Mouse (Mus musculus): Measurements from ENCODE around the gene Ufd1. TPM values are rescaled to one million over a fixed set of nuclear protein-coding genes. Genes with fewer than 3 reads are reported as not detected.

Gene Ufd1
- polyA plus RNA-seq (2015; fragmentation: Nextera tagmentation; extraction: Ambion mirVana) = 77.9 and 86.6 TPM in 2 replicates

DNA sequence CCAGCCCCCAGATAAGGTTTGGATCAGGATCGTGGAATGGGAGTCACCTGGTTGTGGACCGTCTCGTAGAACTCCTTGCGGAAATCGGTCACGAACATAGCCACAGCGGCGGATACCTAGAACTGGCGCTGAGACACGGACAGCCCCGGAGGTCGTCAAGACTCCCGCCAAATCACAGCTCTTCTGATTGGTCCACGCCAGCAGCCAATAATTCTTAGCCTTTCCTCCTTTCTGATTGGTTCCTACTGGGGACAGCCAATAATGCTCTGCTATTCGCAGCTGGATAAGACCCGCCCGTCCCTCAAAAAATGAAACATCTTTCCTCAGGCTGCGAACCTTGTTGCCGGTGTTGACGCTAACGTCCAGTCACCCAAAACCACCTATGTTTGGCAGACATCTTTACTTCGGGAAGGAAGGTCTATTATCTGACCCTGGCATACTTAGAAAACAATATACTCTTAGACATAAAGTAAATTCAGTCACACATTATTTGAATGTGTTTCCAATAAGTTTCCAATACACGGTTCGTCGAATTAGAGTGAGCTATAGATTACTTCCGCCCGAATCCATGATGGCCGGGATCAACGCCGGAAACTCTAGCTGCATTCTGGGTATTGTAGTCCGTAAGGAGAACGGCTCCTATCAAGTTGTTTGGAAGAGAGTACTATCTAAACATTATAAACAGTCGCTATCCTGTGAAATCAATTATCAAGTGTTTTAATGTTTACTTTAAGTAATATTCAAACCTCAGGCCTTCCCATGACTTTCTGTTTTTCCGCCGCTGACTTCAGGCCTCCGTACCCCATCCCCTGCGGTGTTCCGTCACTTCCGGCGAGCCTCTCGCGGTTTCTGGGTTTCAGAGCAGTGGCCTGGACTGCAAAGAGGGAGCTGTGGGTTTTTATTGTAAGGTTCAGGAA lies at the start of gene Ufd1, which contains the start of gene Cdc45:
Gene Ufd1 (plus strand): TSS at position 312 of the 917 bp plus-strand sequence.
Gene Cdc45 (minus strand): TSS at position 520 of the 917 bp plus-strand sequence.
- Histone ChIP-seq H3K4me3 (replicated peaks) (peak within 1 kb of the TSS; percentile 64), H3K36me3 (peaks cover 21% of the 10 kb centered on the region), H3K4me2 (peak within 1 kb of the TSS; percentile 88), H3K27ac (peak within 1 kb of the TSS; percentile 70), H3K4me1 (peaks cover 16% of the 10 kb centered on the region), H3K9ac (peak within 1 kb of the TSS; percentile 87), H3K9me3 (no peaks in the 10 kb centered on the region), H3K27me3 (replicated peaks) (no peaks in the 10 kb centered on the region)
- WGBS = under 1% methylated on average over 42 of the region's 42 CpGs
- ATAC-seq (ENCODE audit: insufficient read depth, low FRiP score, low read depth) = peak; percentile 96

DNA sequence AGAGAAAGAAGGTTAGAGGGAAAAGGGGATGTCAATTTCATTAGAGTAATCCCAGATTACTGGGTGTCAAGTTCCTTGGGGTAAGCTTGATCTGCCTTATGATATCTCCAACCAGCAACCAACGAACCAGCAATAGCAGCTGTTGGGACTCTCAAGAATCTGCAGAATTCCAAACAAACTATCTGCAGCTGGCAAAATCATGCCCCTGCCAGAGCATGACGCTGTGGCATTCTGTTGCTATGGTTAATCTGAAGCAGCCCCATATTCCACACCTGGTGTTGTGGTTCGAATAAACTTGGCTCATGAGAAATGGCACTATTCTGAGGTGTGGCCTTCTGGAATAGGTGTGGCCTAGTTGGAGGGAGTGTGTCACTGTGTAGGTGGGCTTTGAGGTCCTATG lies 48.6 kb upstream of the Ufd1 start:
- no peak for ATAC-seq (ENCODE audit: insufficient read depth, low FRiP score, low read depth)
- no peaks in the 10 kb centered on the region for H3K27me3 ChIP-seq (replicated peaks)
- H3K4me1 ChIP-seq = no peaks in the 10 kb centered on the region
- no peak overlapping the region for H3K4me3 ChIP-seq (replicated peaks)
- no peak overlapping the region for H3K9ac ChIP-seq
- no peaks in the 10 kb centered on the region for H3K9me3 ChIP-seq
- no peaks in the 10 kb centered on the region for H3K36me3 ChIP-seq
- H3K4me2 ChIP-seq = no peak overlapping the region
- no peak overlapping the region for H3K27ac ChIP-seq
- WGBS = 53% methylated on average over 3 of the region's 3 CpGs

DNA sequence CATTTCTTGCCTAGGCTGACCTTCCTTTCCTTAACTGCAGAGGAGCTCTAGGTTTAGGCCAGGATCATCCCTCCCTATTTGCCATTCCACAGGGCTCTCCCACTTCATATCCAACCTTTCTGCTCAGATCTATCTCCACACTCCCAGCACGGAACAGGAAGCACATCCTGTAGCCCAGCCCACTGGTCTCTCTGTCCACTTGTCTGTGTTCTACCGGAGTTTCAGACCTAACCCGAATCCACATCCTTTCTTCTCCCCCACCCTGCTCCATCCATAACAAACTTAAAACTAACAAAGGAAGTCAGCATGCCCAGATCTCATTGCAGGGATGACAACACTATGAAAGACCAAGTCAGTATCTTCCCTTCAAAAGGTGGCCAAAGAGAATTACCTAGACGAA lies 45.2 kb upstream of the Ufd1 start:
- Histone ChIP-seq H3K9ac (no peak overlapping the region), H3K27me3 (replicated peaks) (no peaks in the 10 kb centered on the region), H3K36me3 (no peaks in the 10 kb centered on the region), H3K4me1 (no peaks in the 10 kb centered on the region), H3K4me3 (replicated peaks) (no peak overlapping the region), H3K9me3 (no peaks in the 10 kb centered on the region), H3K4me2 (no peak overlapping the region), H3K27ac (no peak overlapping the region)
- 77% methylated on average over 4 of the region's 4 CpGs for WGBS
- no peak for ATAC-seq (ENCODE audit: insufficient read depth, low FRiP score, low read depth)

DNA sequence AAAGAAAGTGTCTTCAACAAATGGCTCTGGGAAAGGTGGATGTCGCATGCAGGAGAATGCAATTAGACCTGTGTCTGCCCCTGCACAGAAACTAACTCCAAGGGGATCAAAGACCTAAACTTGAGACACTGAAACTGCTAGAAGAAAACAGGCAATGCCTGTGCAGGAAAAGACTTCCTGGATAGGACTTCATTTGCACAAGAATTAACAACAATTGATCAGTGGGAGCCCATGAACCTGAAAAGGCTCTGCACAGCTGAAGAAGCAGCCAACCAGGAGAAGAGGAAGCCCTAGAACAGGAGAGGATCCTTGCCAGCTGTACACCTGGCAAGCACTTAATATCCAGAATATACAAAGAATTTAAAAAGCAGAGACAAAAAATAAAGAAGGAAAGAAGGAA lies 42.1 kb upstream of the Ufd1 start:
- no peaks in the 10 kb centered on the region for H3K36me3 ChIP-seq
- no peak for ATAC-seq (ENCODE audit: insufficient read depth, low FRiP score, low read depth)
- no peak overlapping the region for H3K4me2 ChIP-seq
- WGBS = 46% methylated on average over 1 of the region's 1 CpGs
- H3K27ac ChIP-seq = no peak overlapping the region
- H3K9ac ChIP-seq = no peak overlapping the region
- H3K9me3 ChIP-seq = no peaks in the 10 kb centered on the region
- H3K4me3 ChIP-seq (replicated peaks) = no peak overlapping the region
- no peaks in the 10 kb centered on the region for H3K27me3 ChIP-seq (replicated peaks)
- no peaks in the 10 kb centered on the region for H3K4me1 ChIP-seq

DNA sequence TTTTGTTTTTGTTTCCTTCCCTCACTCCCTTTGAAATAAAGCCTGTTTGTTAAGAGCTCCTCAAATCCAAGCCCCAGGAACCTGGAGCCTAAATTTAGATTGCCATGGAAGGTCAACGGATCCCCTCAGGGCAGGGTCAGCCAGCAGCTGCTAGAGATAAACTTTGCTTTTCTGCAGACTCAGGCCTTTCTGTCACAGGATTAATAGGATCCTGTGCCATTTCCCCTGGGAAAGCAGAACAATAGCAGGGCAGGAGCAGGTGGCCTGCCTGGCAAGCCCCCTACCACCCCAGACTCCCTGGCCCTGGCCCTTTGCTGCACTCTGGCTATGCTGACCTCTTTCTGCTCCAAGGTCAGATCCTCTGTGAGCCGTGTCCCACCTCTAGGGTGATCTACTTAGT lies 37.6 kb upstream of the Ufd1 start:
- Histone ChIP-seq H3K27me3 (replicated peaks) (peaks cover 35% of the 10 kb centered on the region), H3K4me3 (replicated peaks) (no peak overlapping the region)
- ATAC-seq (ENCODE audit: insufficient read depth, low FRiP score, low read depth) = no peak

DNA sequence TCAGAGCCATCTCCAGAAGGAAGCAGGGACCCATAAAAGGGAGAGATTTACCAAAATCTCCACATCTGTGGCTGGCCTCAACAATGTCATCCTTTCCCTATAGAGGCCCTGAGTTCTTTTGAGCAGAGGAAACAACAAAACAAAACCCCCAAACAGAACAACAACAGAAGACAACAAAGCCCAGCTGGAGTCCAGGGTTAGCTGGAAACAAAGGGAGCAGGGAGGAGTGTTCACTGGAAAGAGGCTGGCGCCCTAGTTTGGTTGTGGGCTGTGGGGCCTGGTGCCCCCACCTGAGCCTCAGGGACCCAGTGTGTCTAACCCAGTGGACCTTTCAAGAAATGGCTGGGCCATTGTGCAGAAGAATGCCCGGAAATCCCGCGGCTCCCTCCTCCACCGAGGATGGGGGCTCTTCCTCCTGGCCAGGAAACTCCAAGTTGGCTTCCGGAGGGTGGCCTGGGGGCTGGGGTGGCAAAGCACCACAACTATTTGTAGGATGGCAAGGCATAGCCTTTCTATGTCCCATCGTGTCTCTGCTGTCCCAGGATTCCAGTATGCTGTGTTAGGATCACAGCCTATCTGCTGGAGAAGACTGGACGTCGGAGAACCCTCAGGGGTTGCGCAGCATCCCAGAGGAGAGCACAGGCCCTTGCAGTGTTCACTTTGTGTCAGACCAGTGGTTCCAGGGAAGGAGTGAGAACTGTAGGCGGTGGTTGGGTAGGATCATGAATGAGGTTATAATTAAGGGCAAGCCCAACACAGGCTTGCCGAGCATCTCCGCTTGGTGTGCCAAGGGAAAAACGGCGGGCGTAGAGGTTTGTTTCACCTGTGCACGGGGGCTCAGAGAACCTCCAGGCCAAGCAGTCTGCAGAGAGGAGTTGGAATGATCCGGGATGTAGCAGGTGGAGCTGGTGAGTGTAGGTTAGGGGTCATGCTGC lies 35.7 kb upstream of the Ufd1 start:
- Histone ChIP-seq H3K4me1 (peaks cover 5% of the 10 kb centered on the region; the same call in 1 of the 2 replicates), H3K36me3 (no peaks in the 10 kb centered on the region), H3K9me3 (no peaks in the 10 kb centered on the region), H3K9ac (no peak overlapping the region), H3K4me2 (peak overlapping the region; percentile 21; the same call in 1 of the 2 replicates), H3K27me3 (replicated peaks) (peaks cover 38% of the 10 kb centered on the region), H3K27ac (peak overlapping the region; percentile 51; the same call in 1 of the 2 replicates), H3K4me3 (replicated peaks) (no peak overlapping the region)
- no peak for ATAC-seq (ENCODE audit: insufficient read depth, low FRiP score, low read depth)
- WGBS = 48% methylated on average over 18 of the region's 18 CpGs

More for the DNA sequence above, 37.6 kb upstream of the Ufd1 start:
- no peak overlapping the region for H3K4me2 ChIP-seq
- no peak overlapping the region for H3K9ac ChIP-seq
- peaks cover 5% of the 10 kb centered on the region; the same call in 1 of the 2 replicates for H3K4me1 ChIP-seq
- WGBS = 26% methylated on average over 2 of the region's 2 CpGs
- H3K9me3 ChIP-seq = no peaks in the 10 kb centered on the region
- H3K27ac ChIP-seq = no peak overlapping the region
- no peaks in the 10 kb centered on the region for H3K36me3 ChIP-seq

DNA sequence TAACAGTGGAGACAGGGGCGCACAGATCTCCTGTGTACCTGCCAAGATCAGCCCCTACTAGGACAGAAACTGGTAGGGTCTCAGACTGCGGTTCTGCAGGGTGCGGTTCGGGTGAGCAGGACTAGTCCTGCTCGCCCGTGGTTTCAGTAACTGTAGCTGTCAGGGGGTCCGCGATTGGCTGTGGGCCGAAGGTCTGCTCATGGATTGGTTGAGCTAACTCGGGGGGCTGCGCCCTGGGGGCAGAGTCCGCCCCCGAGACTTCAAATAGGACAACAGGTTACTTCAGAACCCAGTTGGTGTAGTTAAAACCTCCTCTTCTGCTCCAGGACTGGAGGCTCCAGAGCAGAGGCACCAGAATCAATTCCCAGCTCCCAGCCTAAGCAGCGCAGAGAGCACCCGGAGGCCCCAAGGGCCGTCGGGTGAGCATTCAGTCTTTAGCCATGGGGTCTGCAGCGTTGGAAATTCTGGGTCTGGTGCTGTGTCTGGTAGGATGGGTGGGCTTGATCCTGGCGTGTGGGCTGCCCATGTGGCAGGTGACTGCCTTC lies 35.0 kb upstream of the Ufd1 start, which contains the start of gene Cldn5:
Gene Cldn5 (plus strand): TSS at position 292 of the 545 bp plus-strand sequence.
- H3K27me3 ChIP-seq (replicated peaks) = peaks cover 38% of the 10 kb centered on the region
- H3K9ac ChIP-seq = peak within 1 kb of the TSS; percentile 29; the same call in 1 of the 2 replicates
- WGBS = 9% methylated on average over 19 of the region's 19 CpGs
- peak within 1 kb of the TSS; percentile 42 for H3K4me3 ChIP-seq (replicated peaks)
- H3K27ac ChIP-seq = peak within 1 kb of the TSS; percentile 51; the same call in 1 of the 2 replicates
- peaks cover 5% of the 10 kb centered on the region; the same call in 1 of the 2 replicates for H3K4me1 ChIP-seq
- no peaks in the 10 kb centered on the region for H3K9me3 ChIP-seq
- peak; percentile 26; the same call in 1 of the 2 replicates for ATAC-seq (ENCODE audit: insufficient read depth, low FRiP score, low read depth)
- H3K36me3 ChIP-seq = 0 out of 2 replicates have a peak, but pooled peaks cover 3% of the 10 kb centered on the region
- peak within 1 kb of the TSS; percentile 71 for H3K4me2 ChIP-seq

DNA sequence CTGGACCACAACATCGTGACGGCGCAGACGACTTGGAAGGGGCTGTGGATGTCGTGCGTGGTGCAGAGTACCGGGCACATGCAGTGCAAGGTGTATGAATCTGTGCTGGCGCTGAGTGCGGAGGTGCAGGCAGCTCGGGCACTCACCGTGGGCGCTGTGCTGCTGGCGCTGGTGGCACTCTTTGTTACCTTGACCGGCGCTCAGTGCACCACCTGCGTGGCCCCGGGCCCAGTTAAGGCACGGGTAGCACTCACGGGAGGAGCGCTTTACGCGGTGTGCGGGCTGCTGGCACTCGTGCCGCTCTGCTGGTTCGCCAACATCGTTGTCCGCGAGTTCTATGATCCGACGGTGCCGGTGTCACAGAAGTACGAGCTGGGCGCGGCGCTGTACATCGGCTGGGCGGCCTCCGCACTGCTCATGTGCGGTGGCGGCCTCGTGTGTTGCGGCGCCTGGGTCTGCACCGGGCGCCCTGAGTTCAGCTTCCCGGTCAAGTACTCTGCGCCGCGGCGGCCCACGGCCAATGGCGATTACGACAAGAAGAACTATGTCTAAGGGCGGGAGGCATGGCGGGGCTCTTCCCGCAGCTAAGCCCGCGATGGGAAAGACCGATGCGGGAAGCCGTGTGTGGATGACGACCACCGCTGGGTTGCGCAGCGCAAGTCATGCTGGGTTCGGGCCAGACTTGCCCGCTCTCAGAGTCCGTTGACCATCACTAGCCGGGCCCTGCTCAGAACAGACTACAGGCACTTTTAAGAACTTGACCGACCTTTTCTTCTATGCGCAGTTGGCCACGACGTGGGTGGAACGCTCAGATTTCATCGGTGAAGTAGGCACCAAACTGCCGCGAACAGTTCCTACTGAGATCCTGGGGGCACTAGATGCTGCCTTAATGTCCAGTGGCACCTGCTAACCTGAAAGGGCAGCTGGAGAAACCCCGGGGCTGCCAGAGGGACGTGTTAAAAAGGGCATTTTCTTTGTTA lies 34.2 kb upstream of the Ufd1 start:
- H3K27ac ChIP-seq = no peak overlapping the region
- 3% methylated on average over 80 of the region's 80 CpGs for WGBS
- ATAC-seq (ENCODE audit: insufficient read depth, low FRiP score, low read depth) = no peak

DNA sequence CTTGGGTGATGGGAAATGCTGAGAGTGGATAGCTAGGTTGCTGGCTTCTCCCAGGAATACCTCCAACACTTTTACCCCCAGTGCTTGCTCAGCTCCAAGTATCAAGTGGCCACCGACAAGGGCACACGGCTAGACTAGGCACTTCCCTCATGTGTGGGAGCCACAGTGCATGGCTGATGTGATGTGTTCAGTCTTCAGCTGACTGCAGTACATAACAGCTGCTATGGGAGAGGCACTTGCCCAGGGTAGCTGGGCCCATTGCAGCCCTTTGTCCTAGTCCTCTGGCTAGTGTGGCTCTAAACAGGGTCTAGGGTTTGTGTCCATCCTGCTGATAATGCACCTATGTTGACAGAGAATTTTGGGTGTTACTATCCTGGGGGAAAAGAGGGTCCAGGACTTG lies 33.1 kb upstream of the Ufd1 start:
- WGBS = 56% methylated on average over 2 of the region's 2 CpGs
- ATAC-seq (ENCODE audit: insufficient read depth, low FRiP score, low read depth) = no peak
- no peak overlapping the region for H3K9ac ChIP-seq
- peaks cover 38% of the 10 kb centered on the region for H3K27me3 ChIP-seq (replicated peaks)
- H3K4me3 ChIP-seq (replicated peaks) = peak overlapping the region; percentile 42
- H3K4me2 ChIP-seq = no peak overlapping the region; the same call in 1 of the 2 replicates
- peaks cover 6% of the 10 kb centered on the region; the same call in 1 of the 2 replicates for H3K36me3 ChIP-seq
- H3K4me1 ChIP-seq = peaks cover 5% of the 10 kb centered on the region; the same call in 1 of the 2 replicates
- no peaks in the 10 kb centered on the region for H3K9me3 ChIP-seq
- no peak overlapping the region for H3K27ac ChIP-seq

More for the DNA sequence above, 34.2 kb upstream of the Ufd1 start:
- peaks cover 5% of the 10 kb centered on the region; the same call in 1 of the 2 replicates for H3K4me1 ChIP-seq
- peak overlapping the region; percentile 71 for H3K4me2 ChIP-seq
- peaks cover 38% of the 10 kb centered on the region for H3K27me3 ChIP-seq (replicated peaks)
- H3K4me3 ChIP-seq (replicated peaks) = peak overlapping the region; percentile 42
- H3K36me3 ChIP-seq = peaks cover 3% of the 10 kb centered on the region; the same call in 1 of the 2 replicates
- H3K9me3 ChIP-seq = no peaks in the 10 kb centered on the region
- H3K9ac ChIP-seq = peak overlapping the region; percentile 29; the same call in 1 of the 2 replicates

DNA sequence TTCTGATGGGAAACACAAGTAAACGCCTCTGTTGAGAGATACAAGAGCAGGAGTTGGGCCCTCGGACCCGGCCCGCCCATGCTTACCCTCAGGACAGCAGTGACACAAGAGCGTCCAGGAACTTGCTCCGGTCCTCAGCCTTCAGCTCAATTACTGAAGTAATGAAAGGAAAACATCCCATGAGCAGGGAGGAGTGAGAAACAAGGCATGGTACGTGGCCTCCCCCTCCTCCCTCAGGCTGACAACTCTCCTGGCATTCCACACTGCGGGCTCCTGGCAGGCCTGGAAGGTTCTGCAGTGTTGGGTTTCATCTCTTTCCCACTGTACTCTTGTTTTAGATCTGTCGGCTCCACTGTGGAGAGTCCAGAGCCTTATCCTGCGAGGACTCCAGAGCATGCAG lies 29.8 kb upstream of the Ufd1 start:
- Histone ChIP-seq H3K9me3 (no peaks in the 10 kb centered on the region), H3K36me3 (peaks cover 11% of the 10 kb centered on the region; the same call in 1 of the 2 replicates), H3K27me3 (replicated peaks) (peaks cover 25% of the 10 kb centered on the region), H3K4me3 (replicated peaks) (no peak overlapping the region), H3K4me2 (no peak overlapping the region), H3K9ac (no peak overlapping the region), H3K27ac (no peak overlapping the region), H3K4me1 (peaks cover 5% of the 10 kb centered on the region; the same call in 1 of the 2 replicates)
- WGBS = 86% methylated on average over 10 of the region's 10 CpGs
- no peak for ATAC-seq (ENCODE audit: insufficient read depth, low FRiP score, low read depth)

Data from stomach, embryonic 15.5 days (tissue).